ENCODE assay signal across 17 mouse cellular contexts in genomic region chr7:128538769-128539168, GRCm38 (mm10). TPM values are rescaled to one million over a fixed set of nuclear protein-coding genes. Genes with fewer than 3 reads are reported as not detected.
DNase-seq lines count a peak whose midpoint lies in the region; ATAC-seq and TF ChIP-seq lines count a peak whose summit lies in the region.
"Had no signal": no experiment of that assay in that cellular context is flagged by ENCODE, and none has a peak within 500 bp of the region (broad histone marks: within the 10 kb centered on the region; RNA-seq: fewer than 3 reads in every experiment).

No protein-coding gene starts in this region.

- no peak for TF ChIP-seq CTCF in kidney, adult 2 months (conservative IDR thresholded peaks at IDR 0.05; ENCODE audit: insufficient read depth, insufficient read length, low read depth, low read length)
- TF ChIP-seq CTCF in heart, postnatal 0 days (IDR thresholded peaks at IDR 0.05; ENCODE audit: low read depth) = no peak

- no peak overlapping the region for H3K4me2 ChIP-seq in embryonic facial prominence, embryonic 14.5 days (ENCODE audit: low read depth, low read length)
- peak overlapping the region; percentile 1; the same call in 1 of the 2 replicates for H3K4me2 ChIP-seq in heart, postnatal 0 days (ENCODE audit: low read depth, low read length)
- H3K4me2 ChIP-seq in kidney, embryonic 15.5 days = no peak overlapping the region
- H3K4me2 ChIP-seq: hindbrain, embryonic 13.5 days; liver, embryonic 11.5 days had no signal

- no peak for TF ChIP-seq POLR2A in kidney, adult 2 months (IDR thresholded peaks at IDR 0.05; ENCODE audit: low read depth, low read length)

- 77% methylated on average over 5 of the region's 5 CpGs for WGBS in embryonic facial prominence, embryonic 14.5 days
- WGBS in embryonic facial prominence, embryonic 10.5 days = 83% methylated on average over 5 of the region's 5 CpGs
- 67% methylated on average over 5 of the region's 5 CpGs for WGBS in kidney, adult 2 months
- 43% methylated on average over 5 of the region's 5 CpGs for WGBS in heart, postnatal 0 days
- WGBS in kidney, embryonic 15.5 days = 79% methylated on average over 5 of the region's 5 CpGs

- TF ChIP-seq EP300 in heart, postnatal 0 days (IDR thresholded peaks at IDR 0.05; ENCODE audit: low read depth) = no peak

- peak overlapping the region; percentile 44; the same call in 1 of the 2 replicates for H3K27ac ChIP-seq in embryonic facial prominence, embryonic 14.5 days (replicated peaks; ENCODE audit: low read depth, low read length)
- no peak overlapping the region for H3K27ac ChIP-seq in embryonic facial prominence, embryonic 10.5 days (replicated peaks)
- H3K27ac ChIP-seq in kidney, adult 2 months (ENCODE audit: insufficient read depth, low read depth, low read length) = peak overlapping the region; percentile 19; the same call in 1 of the 2 replicates
- peak overlapping the region; percentile 96 for H3K27ac ChIP-seq in heart, postnatal 0 days (ENCODE audit: low read depth)
- no peak overlapping the region; the same call in 1 of the 2 replicates for H3K27ac ChIP-seq in kidney, embryonic 15.5 days
- H3K27ac ChIP-seq: hindbrain, embryonic 13.5 days had no signal

- no peaks in the 10 kb centered on the region for H3K9me3 ChIP-seq in embryonic facial prominence, embryonic 14.5 days (ENCODE audit: control insufficient read depth, low read length)
- no peaks in the 10 kb centered on the region for H3K9me3 ChIP-seq in embryonic facial prominence, embryonic 10.5 days
- H3K9me3 ChIP-seq in heart, postnatal 0 days (replicated peaks; ENCODE audit: control insufficient read depth, low read length) = no peaks in the 10 kb centered on the region
- no peaks in the 10 kb centered on the region for H3K9me3 ChIP-seq in kidney, embryonic 15.5 days (replicated peaks)
- H3K9me3 ChIP-seq: hindbrain, embryonic 13.5 days had no signal

- H3K36me3 ChIP-seq in embryonic facial prominence, embryonic 14.5 days (ENCODE audit: control insufficient read depth, insufficient read depth, low read length) = peaks cover 27% of the 10 kb centered on the region
- H3K36me3 ChIP-seq in embryonic facial prominence, embryonic 10.5 days (replicated peaks) = peaks cover 39% of the 10 kb centered on the region
- H3K36me3 ChIP-seq in kidney, adult 2 months (ENCODE audit: control insufficient read depth, insufficient read depth, low read length) = no peaks in the 10 kb centered on the region
- peaks cover 34% of the 10 kb centered on the region for H3K36me3 ChIP-seq in heart, postnatal 0 days (replicated peaks; ENCODE audit: control insufficient read depth, insufficient read depth, low read length)
- H3K36me3 ChIP-seq in kidney, embryonic 15.5 days = peaks cover 28% of the 10 kb centered on the region
- H3K36me3 ChIP-seq: hindbrain, embryonic 13.5 days had no signal

- peaks cover 27% of the 10 kb centered on the region for H3K4me1 ChIP-seq in embryonic facial prominence, embryonic 14.5 days (ENCODE audit: control insufficient read depth, insufficient read depth, low read length)
- peaks cover 57% of the 10 kb centered on the region for H3K4me1 ChIP-seq in embryonic facial prominence, embryonic 10.5 days
- peaks cover 23% of the 10 kb centered on the region for H3K4me1 ChIP-seq in kidney, adult 2 months (ENCODE audit: control insufficient read depth, insufficient read depth, low read length)
- peaks cover 89% of the 10 kb centered on the region for H3K4me1 ChIP-seq in heart, postnatal 0 days (ENCODE audit: control insufficient read depth, insufficient read depth)
- H3K4me1 ChIP-seq in kidney, embryonic 15.5 days = peaks cover 34% of the 10 kb centered on the region

- H3K27me3 ChIP-seq in embryonic facial prominence, embryonic 14.5 days (replicated peaks; ENCODE audit: control insufficient read depth, insufficient read depth, low read length) = no peaks in the 10 kb centered on the region
- H3K27me3 ChIP-seq in embryonic facial prominence, embryonic 10.5 days (replicated peaks; ENCODE audit: low read depth, poor library complexity, severe bottlenecking) = 0 out of 2 replicates have a peak, but pooled peaks cover 6% of the 10 kb centered on the region
- H3K27me3 ChIP-seq in kidney, adult 2 months (replicated peaks; ENCODE audit: control insufficient read depth, insufficient read depth, low read length) = no peaks in the 10 kb centered on the region
- H3K27me3 ChIP-seq in heart, postnatal 0 days (ENCODE audit: control insufficient read depth, insufficient read depth, low read length) = no peaks in the 10 kb centered on the region
- H3K27me3 ChIP-seq in kidney, embryonic 15.5 days = no peaks in the 10 kb centered on the region

- H3K9ac ChIP-seq in embryonic facial prominence, embryonic 14.5 days (ENCODE audit: low read depth, low read length) = no peak overlapping the region
- H3K9ac ChIP-seq in heart, postnatal 0 days (replicated peaks; ENCODE audit: low read depth, low read length) = peak overlapping the region; percentile 36; the same call in 1 of the 2 replicates
- H3K9ac ChIP-seq in kidney, embryonic 15.5 days = no peak overlapping the region
- H3K9ac ChIP-seq: hindbrain, embryonic 13.5 days had no signal

- no peak for ATAC-seq in embryonic facial prominence, embryonic 14.5 days (ENCODE audit: low read depth)
- no peak for ATAC-seq in heart, postnatal 0 days (ENCODE audit: insufficient read depth, low read depth)
- no peak for ATAC-seq in kidney, embryonic 15.5 days (replicated peaks; ENCODE audit: low FRiP score)
- ATAC-seq: intestine, embryonic 16.5 days had no signal

- H3K4me3 ChIP-seq in embryonic facial prominence, embryonic 14.5 days (ENCODE audit: low read depth, low read length) = no peak overlapping the region
- H3K4me3 ChIP-seq in embryonic facial prominence, embryonic 10.5 days = no peak overlapping the region
- no peak overlapping the region for H3K4me3 ChIP-seq in kidney, adult 2 months (ENCODE audit: insufficient read depth, low read depth, low read length)
- no peak overlapping the region for H3K4me3 ChIP-seq in heart, postnatal 0 days (ENCODE audit: low read depth, low read length)
- H3K4me3 ChIP-seq in kidney, embryonic 15.5 days (replicated peaks) = no peak overlapping the region
- H3K4me3 ChIP-seq: hindbrain, embryonic 13.5 days had no signal

- DNase-seq in embryonic facial prominence, embryonic 14.5 days (ENCODE audit: low spot score) = no peak
- DNase-seq in embryonic facial prominence, embryonic 10.5 days (ENCODE audit: low spot score) = no peak
- no peak for DNase-seq in kidney, adult 2 months
- no peak for DNase-seq in kidney, postnatal 10 days
- DNase-seq in NIH3T3 (ENCODE audit: low read depth) = peak; percentile 67
- DNase-seq in heart, postnatal 0 days (ENCODE audit: low spot score) = peak; percentile 45
- DNase-seq in cerebellum, adult 18-20 months = no peak
- DNase-seq: adrenal gland, postnatal 14 days; cerebellum, postnatal 25 days; gastrocnemius, postnatal 14 days; kidney, postnatal 4 days; layer of hippocampus, postnatal 36 days; lung, postnatal 10 days had no signal

RNA-seq across cellular contexts. Expression of gene Bag3, which starts 15.4 kb away (rescaled TPM):
- 21.7 and 23.6 TPM in 2 replicates for polyA plus RNA-seq in embryonic facial prominence, embryonic 14.5 days (2014; fragmentation: Nextera tagmentation; extraction: Ambion mirVana)
- 11.2 and 11.5 TPM in 2 replicates for polyA plus RNA-seq in embryonic facial prominence, embryonic 10.5 days (2016; fragmentation: Nextera tagmentation; extraction: Ambion mirVana)
- polyA plus RNA-seq in kidney, adult 2 months (2012; rRNA removed) = 27.6 and 28.3 TPM in 2 replicates
- total RNA-seq in heart, postnatal 0 days (2014; rRNA removed; ENCODE audit: low replicate concordance) = 60.3 and 75.3 TPM in 2 replicates
- polyA plus RNA-seq in heart, postnatal 0 days (2015; fragmentation: Nextera tagmentation; extraction: Ambion mirVana) = 43.8 and 46.3 TPM in 2 replicates
- polyA plus RNA-seq in kidney, embryonic 15.5 days (2015; fragmentation: Nextera tagmentation; extraction: Ambion mirVana) = 12.7 and 14.2 TPM in 2 replicates

Comparison
In these comparisons a context has a peak if more than half of its experiments do, and no peak if none do; other contexts are left out.
1. H3K27ac ChIP-seq: peak in embryonic facial prominence, embryonic 14.5 days (single experiment), kidney, adult 2 months (single experiment) and heart, postnatal 0 days (single experiment); none in embryonic facial prominence, embryonic 10.5 days (single experiment) and kidney, embryonic 15.5 days (single experiment).
2. DNase-seq: peak in NIH3T3 (single experiment) and heart, postnatal 0 days (single experiment); none in embryonic facial prominence, embryonic 14.5 days (single experiment), embryonic facial prominence, embryonic 10.5 days (single experiment), kidney, adult 2 months (single experiment), kidney, postnatal 10 days (single experiment) and cerebellum, adult 18-20 months (0 of 2).